Mouse (Mus musculus) thymus, postnatal 0 days (tissue): ENCODE data around the gene Ece1. TPM values are rescaled to one million over a fixed set of nuclear protein-coding genes. Genes with fewer than 3 reads are reported as not detected.
A peak's percentile ranks its signal among the peaks of the same experiment; 100 is the strongest.
"Not testable (repeated sequence)": the region's sequence is repeated elsewhere in the genome, so short reads cannot be mapped to it uniquely, and the experiment has no call there.

Experiments
- DNase-seq: peaks from one replicate; pipeline ENCODE4 v3.0.0-alpha.2; 2015; ENCODE audit warnings: low spot score
- polyA plus RNA-seq: library from polyadenylated mRNA; unstranded; fragments of >200 nt; fragmentation: Nextera tagmentation; extraction: Ambion mirVana; gene quantifications from 2 replicates; pipeline ENCODE4 v1.2.1, GENCODE M21; 2015

The Ece1 gene
- 14.6 and 18.3 TPM in 2 replicates for polyA plus RNA-seq

DNA sequence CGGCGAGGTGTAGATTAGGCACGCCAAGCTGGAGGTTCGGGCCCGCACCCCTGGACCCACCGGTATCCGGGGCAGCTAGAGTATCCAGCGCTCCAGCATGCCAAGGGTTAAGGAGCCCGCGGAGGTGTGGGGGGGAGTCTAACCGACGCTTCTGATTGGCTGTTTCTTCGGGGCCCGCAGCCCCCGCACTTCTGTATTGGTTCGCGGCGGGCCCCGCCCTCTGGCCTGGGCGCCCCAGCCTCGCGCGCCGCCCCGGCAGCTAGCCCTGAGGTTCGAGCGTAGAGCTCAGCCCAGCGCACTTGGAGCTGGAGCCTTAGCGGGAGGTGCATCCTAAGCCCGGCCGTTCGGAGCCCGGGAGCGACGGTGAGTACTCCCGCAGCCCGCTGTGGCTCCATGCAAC, at the start of gene Ece1:
Gene Ece1, plus strand, starts transcription at position 219 of the 400 bp plus-strand sequence.
- DNase-seq, result peak; percentile 96

DNA sequence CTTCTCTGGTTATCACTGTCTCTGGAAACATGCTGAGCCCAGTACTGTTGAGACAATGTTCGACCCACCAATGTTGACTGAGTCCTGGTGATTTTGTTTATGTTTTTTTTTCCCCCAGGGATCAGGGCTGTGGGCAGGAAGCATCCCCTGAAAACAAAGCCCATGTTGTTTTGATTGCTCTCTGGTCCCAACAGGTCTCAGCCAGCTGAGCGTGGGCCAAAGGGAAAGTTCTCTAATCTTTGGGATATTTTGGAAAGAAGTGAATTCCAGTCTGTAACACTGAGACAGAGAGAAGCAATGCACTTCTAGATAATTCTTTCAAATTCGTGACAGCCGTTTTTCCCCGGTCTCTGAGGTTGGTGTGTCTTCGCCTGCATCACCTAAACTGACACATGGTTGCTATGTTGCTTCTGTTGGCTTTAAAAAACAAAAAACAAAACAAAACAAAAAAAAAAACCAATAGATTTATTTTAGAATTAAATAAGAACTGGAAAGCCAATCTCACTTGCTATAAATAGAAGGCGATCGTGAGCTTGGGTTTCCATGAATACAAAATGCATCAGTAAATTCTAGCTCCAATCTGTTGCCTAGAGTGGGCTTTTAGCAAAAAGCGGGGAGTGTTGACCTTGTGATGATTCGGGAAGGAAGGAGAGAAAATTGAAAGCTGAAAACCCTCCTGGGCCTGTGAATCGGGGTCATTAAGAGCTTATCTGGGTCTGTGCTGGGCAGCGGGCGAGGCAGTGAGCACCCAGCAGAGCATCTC, 48.9 kb upstream of the Ece1 start:
- DNase-seq, result no peak

DNA sequence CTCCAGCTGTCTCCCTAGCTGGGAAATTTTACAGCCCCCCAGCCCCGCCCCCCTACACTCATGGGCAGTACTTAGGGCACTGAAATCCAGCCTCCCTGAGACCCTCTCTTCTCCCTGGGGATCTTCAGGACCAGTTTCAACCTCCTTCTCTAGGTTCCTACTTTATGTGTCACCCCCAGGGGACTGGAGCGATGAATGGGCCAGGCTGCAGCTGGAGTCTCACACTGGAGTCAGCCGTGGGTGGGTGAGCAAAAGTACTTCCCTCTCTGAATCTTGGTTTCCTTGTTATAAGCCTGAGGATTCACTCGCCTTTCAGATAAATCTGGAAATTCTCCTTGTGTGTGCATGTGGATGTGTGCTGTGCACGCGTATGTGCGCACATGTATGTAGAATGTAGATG, 47.9 kb upstream of the Ece1 start:
- DNase-seq, result no peak

DNA sequence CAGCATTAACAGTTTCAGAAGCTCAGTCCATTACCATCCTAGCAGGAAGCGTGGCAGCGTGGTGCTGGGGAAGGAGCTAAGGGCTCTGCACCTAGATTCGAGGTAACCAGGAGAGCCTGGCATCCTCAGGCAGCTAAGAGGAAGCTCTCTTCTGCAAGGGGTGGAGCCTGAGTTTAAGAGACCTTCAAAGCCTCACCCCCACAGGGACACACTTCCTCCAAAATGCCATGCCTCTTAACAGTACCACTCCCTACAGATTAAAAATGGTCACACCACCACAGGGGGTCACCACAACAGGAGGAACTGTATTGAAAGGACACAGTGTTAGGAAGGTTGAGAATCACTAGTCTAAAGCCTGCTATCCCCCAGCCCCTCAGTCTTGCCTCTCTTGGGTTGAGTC, 46.6 kb upstream of the Ece1 start:
- no peak for DNase-seq

DNA sequence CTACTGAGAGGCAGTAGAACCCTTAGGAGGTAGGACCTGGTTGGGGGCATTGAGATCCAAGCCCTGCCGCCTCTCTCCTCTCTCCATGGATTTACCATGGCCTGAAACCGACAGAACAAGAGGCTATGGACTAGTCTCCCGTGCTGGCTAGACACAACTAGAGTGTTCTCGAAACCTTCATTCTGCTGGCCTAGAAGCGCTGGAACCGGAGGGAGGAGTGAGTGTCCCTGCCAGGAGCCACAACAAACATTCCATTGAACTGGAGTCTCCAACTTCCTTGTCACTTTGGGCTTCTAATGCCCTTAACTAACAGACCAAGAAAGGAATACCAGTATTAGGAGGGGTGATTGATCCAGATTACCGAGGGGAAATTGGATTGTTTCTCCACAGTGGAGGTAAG, 45.8 kb upstream of the Ece1 start:
- DNase-seq, result no peak

DNA sequence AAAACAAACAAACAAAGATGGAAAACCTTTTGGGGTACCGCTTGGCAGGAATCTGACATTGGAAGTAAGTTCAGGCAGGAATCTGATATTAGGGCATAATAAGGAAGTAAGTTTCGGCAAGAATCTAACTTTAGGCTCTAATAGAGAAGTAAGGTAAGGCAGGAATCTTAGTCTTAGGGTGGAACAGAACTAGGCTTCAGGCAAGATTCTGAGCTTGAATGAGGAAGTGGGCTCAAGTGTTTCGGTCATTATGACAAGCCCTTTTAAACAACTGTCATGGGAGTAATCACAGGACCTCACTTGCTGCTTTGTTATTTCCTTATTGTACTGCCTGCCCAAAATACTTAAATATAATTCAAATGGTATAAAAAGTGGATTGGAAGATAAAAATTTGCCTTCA, 43.7 kb upstream of the Ece1 start:
- DNase-seq, result no peak

DNA sequence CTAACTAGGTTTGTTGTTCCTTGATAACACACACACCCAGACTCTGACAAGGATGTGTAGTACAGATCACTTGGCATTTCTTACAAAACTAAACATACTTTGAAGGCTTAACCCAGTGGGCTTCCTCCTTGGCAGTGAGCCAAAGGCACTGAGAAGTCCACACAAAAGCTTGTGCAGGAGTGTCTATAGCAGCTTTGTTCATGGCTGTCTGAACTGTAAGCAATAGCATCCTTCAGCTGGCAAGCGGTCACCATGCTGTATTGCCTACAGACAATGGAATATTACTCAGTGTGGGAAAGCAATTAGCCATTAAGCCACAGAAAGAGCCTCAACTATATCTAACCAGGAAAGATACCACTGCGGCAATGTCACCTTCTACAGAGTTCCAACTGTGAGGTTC, 42.5 kb upstream of the Ece1 start:
- DNase-seq, result no peak

DNA sequence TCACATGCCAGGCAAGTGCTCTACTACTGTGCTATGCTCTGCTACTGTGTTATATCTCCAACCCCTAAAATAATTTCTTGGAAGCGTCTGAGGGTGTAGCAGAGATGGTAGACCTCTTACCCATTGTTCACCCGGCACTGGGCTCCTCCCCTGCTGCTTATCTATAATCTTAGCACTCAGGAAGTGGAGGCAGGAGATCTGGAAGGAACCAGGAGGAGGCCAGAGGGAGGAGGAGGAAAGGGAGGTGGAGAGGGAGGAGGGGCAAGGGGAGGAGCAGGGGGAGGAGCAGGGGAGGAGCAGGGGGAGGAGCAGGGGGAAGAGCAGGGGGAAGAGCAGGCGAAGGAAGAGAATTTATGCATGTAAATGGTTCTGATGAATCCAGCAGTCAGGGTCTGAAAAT, 41.3 kb upstream of the Ece1 start:
- DNase-seq, result no peak

DNA sequence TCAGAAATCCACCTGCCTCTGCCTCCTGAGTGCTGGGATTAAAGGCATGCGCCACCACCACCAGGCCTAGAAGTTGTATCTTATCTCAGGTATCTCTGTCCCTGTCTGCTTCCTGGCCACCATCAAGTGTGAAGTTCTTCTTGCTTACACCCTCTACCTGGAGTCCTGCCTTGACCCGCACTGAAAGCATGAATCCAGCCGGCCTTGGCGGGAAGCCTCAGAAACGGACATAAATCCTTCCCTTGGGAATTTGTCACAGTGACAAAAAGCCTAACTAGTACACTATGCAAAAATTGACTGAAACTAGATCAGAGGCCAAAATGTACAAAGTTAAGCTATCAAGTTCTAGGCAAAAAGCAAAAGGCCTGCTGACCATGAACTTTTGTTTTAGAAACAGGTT, 39.5 kb upstream of the Ece1 start:
- DNase-seq, result no peak

DNA sequence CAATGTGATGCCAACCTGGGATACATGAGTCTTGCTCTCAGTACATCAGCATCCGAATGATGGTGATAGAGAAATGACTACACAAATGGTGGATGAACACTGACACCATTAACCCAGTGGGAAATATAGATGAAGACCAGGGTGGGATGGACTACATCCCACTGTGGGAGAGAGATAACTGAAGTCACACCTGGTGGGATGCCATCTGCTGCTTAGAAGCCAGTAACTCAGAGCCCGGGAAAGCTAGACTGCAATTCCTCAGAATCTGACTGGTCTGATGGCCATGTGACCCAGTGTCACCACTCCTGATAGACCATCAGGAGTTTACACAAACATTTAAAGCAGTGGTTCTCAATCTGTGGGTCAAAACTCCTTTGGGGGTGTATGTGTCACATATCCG, 38.5 kb upstream of the Ece1 start:
- DNase-seq, result no peak

DNA sequence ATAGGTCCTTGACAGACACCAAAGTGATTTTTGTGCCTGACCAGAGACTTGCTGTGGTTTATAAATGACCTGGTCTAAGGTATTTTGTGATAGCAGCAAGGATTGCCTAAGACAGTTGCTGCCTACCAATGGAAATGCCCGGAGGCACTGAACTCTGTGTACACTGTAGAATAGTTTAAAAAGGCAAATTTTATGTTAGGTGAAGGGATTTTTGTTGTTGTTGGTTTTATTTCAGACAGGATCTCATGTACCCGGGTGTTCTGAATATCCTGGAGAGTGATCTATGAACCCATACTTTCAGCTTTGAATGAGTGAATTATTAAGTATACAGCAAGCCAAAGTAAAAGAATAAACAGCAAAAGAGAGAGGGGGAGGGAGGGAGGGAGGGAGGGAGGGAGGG, 37.2 kb upstream of the Ece1 start:
- no peak for DNase-seq

DNA sequence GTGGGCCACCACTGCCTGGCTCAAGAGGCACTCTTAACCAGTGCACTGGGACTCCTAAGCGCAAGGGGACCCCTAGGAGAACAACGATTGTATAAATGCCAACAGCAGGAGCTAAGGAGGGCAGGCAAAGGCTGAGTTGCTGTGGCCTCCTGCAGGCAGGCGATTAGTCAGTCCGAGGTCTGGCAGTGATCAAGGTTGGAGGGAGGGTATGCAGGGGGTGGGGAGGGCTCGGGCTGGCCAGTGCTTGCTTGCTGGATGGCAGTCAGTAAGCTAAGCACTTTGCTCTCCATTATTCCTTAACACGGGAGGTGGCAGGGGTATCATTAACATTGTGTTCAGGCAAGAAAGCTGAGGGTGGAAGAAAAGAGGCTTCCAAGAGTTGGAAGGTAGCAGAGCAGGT, 31.7 kb upstream of the Ece1 start:
- DNase-seq, result no peak

DNA sequence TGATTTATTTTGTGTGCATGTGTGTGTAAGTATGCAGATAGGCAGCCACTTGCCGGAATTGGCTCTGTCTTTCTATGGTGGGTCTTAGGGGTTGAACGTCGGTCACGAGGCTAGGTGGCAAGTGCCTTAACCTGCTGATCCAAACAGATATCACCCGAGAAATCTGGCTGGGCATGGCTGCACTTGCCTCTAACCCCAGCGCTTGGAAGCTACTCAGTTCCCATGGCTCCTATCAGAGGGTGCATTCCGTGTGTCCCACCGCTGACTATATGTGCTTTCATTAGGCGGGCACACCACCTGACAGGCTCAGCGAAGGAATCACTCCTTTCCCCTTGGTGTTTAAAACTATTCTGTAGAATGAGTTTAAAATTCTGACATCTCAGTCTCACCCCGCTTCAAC, 30.4 kb upstream of the Ece1 start:
- no peak for DNase-seq

DNA sequence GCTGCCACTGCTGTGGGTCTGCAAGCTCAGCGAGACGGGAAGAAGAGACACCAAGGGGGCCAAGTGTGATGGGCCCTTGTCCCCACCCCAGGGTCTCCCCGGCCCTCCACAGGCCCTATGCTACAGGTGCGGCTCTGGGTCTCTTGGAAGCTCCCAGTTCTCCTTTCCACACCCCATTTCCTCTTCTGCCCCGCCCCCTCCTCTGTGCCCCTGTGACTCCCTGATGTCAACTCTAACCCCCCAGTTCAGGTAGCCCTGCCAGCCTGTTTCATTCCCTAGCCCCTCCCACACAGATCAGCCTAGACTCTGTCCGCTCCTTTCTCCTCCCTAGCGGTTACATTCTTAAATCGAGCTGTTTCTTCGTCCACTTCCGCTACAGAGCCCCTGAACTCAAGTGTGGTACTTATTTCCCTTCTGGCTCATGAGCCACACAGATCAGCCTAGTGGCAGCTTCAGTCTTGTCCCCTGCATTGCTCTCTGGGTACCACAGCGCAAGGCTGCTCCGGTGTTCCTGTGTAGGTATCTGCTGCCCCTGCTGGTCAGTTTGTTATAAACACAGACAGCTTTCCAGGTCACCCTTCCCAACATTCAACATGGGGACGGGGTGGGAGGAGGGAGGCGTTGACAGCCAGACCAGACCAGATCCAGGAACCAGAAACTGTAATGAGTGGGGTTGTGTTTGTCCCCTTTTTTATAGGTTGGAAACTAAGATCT, 26.3 kb upstream of the Ece1 start:
- peak; percentile 67 for DNase-seq

DNA sequence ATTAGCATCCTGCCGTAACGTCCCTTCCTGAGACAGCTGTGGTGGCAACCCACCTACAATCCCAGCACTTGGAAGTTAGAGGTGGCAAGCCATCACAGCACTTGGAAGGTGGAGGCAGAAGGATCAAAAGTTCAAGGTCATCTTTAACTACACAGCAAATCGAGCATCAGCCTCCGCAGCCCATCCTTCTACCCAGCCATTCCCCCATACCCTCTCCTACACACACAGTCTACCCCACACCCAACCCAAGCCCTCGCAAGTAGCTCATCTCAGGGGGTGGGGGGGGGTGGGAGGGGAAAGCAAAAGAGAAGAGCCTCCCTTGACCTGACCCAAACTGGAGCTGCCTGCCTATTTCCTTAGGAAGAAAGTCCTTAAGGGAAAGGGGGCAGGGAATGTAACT, 25.3 kb upstream of the Ece1 start:
- no peak for DNase-seq

DNA sequence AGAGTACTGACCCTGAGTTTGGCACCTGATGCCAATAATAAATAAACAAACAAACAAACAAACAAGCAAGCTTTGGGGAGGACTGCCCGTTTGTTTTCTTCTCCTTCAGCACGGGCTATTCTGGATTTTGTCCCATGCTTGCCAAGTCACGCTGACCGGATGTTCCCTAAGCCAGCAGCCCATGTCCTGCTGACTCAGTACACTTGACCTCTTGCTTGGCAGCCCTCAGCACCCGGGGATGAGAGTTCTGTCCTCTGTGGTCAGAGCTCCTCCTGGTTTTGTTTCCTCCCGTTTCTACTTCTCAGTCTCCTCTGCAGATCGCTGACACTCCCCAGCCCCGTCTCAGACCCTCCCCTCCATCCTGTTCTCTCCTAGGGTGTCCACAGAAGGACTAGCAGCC, 24.2 kb upstream of the Ece1 start:
- DNase-seq, result no peak

DNA sequence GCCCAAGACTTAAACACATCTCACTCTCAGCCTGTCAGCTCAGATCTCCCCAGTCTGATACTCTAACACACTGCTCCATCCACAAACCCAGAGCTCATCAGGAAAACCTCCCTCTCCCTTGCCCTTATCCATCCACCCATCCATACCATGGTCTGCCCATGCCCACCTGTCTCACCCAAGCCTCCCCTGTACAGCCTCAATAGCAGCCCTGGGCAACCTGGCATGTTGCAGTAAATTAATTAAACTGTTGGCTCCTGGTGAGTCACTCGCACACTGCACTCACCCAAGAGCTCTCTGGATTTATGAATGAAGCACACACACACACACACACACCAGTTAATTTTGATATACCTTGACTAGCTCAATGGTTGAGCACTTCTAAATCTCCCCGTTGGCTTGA, 23.2 kb upstream of the Ece1 start:
- no peak for DNase-seq

DNA sequence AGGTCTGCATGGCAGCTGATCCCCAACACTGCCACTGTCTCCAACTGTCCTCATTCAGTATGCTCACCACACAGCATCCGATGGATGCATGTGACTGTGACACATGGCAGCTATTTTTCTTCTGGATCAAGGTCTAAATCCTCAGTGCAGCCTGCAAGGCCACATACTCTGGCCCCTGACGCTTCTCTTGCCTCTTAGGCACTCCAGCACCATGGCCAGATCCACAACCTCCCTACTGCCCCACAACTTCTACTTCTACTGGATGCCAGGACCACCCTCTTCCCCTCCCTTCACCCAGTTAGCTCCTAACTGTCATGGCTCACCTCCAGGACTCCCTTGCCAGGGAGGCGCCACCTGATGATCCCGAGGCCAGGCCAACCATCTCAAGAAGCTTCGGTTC, 22.6 kb upstream of the Ece1 start:
- no peak for DNase-seq

DNA sequence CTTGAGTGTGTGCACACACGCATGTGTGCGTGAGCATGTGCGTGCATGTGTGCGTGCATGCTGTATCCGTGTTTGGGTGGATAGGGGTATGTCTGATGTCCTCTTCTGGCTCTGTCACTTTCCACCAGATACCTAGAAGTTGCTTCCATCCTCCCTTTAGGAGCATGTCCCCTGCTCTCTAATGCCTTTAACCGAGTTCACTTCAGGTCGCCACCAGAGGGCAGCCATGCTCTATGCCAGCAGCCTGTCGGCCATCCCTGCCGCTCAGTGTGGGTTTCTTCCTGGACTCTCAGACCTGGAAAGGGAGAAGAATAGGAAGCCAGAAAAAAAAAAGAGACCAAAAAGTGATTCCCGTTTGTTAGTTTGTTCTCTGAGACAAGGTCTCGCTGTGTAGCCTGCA, 17.4 kb upstream of the Ece1 start:
- DNase-seq, result peak; percentile 65

DNA sequence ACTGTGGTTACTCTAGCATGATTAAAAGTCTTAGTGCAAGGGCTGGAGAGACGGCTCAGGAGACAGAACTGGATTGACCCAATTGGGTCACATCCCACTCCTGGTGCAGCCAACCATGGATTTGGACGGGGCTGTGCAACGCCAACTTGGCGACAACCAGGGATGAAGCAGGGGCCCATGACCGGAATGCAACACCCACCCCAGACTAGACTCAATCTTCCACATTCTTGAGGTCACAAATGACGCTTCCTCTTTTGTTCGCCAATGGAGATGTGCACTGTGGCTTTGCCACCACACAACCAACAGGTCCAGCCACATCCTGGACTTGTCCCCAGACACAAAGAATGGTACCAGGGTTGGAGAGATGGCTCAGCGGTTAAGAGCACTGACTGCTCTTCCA, 14.4 kb upstream of the Ece1 start:
- not testable (repeated sequence) for DNase-seq

DNA sequence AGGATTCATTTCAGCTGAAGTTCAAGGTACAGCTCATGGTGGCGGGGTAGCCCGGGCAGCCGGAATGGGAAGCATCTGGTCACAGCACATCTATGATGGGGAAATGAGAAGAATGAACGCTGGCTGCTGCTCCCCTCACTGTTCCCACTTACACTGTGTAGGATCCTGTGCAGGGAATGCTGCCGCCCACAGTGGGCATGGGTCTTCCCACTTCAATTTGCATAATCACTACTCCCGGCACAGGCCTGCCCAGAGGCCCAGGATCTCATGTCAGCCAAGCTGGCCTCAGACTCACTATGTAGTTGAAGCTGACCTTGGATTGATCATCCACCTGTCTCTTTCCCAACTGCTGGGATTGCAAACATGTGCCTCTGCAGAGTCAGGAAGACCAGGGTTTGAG, 11.9 kb upstream of the Ece1 start:
- DNase-seq, result no peak

DNA sequence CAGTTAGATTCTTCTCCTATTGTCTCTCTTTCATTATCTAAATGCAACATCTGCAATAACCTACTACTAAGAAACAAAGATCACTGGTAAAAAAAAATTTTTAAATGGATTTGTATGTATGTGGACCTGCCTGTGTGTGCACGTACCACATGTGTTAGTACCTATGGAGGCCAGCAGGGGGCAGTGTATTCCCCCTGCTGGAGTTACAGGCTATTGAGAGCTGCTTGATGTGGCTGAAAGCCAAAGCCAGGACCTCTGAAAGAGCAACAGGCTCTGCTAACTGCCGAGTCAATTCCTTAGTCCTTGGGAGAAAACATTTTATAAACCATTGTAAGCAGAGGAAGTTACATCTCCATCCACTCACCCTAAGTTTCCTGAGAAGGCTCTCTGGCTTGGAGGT, 10.6 kb upstream of the Ece1 start:
- DNase-seq, result peak; percentile 62

DNA sequence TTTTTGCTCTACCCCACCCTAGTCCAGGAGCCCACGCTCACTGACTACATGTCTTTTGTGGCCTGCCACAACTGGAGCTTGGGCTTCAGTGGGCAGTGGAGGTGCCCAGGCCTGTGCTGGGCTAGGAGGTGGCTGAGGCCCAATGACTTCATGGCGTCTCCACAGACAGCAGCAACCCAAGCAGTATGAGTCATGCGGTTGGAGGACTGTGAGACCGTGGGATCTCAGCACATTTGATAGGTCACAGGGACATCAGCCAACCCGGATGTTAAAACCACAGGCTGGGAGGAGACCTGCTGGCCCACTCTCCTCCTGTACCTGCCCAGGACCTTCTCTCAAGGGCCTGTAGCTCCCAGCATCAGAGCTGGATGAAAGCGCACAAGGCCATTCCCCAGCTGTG, 8.2 kb upstream of the Ece1 start:
- DNase-seq, result peak; percentile 17
